Mouse (Mus musculus) large intestine, adult 2 months (tissue): ENCODE data around the gene Krtap5-1. TPM values are rescaled to one million over a fixed set of nuclear protein-coding genes. Genes with fewer than 3 reads are reported as not detected.
A peak's percentile ranks its signal among the peaks of the same experiment; 100 is the strongest.
"Not testable (repeated sequence)": the region's sequence is repeated elsewhere in the genome, so short reads cannot be mapped to it uniquely, and the experiment has no call there.

ENCODE experiments used
- DNase-seq: peaks from one replicate; pipeline ENCODE4 v3.0.0-alpha.2; 2012; ENCODE audit warnings: low read depth, low spot score
- WGBS: fragments of 180-500 bp; shearing (Covaris S2); methylation state at CpG from one replicate; pipeline ENCODE4 v1.1.7; 2018; 5-methylcytosine and 5-hydroxymethylcytosine counted together
- polyA plus RNA-seq: library from polyadenylated mRNA; depleted of rRNA; stranded (reverse); fragments of >200 nt; gene quantifications from 2 replicates; pipeline ENCODE4 v1.2.3, GENCODE M21; 2012; rRNA removed

Gene Krtap5-1
- polyA plus RNA-seq, result not detected in 2 replicates

DNA sequence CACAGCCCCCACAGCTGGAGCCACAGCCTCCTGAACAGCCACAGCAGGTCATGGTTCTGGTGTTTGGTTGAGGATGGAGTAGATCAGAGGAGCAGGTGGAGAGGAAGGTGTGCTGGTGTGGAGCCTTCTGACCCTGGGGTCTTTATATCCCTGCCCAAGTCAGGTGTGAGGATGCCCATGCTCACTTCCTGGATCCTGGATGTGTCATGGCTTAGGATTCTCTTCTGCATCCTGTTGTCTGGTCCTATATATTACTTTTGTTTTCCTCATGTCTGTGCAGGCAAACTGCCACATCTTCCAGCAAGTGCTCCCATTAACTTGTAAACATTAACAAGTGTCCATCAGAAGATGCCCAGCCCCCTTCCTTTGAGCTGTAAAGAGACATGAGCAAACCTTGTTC lies at the start of gene Krtap5-1:
Gene Krtap5-1, minus strand, starts transcription at position 101 of the 400 bp plus-strand sequence.
- DNase-seq, result not testable (repeated sequence)

DNA sequence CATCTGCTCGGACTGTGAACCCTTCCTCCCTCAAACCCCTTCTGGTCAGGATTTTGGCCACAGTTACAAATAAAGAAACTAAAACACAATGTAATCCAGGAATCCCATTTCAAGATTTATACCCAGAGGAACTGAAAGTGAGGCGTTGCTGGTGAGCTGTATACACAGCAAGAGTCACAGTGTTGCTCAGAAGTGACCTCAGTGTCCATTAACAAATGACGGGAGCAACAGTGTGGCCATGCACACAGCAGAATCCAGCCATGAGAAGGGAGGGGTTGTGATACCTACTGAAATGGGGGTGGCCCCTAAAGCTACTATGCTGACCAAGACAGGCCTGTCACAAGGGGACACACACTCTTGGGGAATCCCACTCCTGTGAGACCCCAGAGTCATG lies 45.3 kb upstream of the Krtap5-1 start:
- WGBS, result 69% methylated on average over 3 of the region's 3 CpGs
- no peak for DNase-seq

DNA sequence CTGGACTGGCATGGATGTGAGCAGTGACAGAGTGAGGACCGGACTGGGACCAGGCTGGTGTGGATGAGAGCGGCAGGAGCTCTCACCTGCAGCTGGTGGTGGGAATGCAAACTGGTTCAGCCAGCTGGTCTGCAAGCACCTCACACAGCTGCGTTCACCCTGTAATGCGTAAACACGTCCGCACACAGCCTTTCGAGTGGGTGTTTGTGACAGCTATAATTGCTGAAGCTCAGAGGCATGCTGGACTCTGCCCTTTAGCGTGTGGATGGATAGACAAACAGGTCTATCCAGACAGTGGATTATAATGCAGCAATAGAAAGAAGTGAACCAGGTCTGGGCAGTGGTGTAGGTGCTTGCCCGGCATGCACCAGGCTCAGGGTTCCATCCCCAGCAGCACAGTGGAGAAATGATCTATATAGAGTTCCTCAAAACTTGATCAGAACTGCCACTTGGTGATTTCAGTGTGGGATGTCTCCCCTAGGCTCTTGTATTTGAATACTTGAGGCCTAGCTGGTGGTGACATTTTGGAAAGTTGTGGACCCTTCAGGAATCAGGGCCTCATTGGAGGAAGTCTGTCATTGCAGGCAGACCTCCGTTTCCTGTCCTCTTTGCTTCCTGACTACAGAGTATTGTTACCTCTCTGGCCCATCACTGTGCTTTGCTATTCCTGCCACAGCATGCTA lies 44.8 kb upstream of the Krtap5-1 start:
- WGBS, result 31% methylated on average over 10 of the region's 10 CpGs

DNA sequence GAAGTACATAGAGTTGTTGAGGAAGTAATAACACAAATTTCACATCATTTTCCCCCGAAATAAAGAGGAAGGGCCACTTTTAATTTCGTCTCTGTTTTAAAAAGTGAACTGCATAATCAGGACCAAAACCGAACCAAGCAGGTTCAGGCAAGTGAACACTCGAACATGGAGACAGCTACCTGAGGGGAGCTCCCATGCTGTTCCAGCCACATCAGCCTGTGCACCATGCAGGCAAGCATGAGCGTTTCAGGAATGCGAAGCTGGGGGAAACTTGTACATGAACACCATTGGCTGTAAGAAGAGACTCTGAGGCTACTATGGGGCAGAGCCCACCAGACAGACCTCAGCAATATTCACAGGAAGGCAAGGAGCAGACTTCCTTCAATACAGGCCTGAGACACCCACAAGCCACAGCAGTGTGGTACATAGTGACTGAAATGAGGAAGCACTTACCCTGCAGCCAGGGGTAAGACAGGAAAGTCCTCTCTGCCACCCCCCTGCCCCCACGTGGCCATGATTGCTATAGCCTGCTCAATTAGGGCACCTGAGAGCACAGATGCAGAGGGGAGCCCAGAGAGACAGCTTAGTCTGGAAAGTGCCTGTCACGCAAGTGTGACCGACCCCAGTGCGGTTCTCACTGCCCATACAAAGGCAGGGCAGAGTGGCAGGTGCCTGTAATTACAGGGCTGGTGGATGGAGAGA lies 43.5 kb upstream of the Krtap5-1 start:
- no peak for DNase-seq

More for the DNA sequence above, 44.8 kb upstream of the Krtap5-1 start:
- DNase-seq, result no peak

DNA sequence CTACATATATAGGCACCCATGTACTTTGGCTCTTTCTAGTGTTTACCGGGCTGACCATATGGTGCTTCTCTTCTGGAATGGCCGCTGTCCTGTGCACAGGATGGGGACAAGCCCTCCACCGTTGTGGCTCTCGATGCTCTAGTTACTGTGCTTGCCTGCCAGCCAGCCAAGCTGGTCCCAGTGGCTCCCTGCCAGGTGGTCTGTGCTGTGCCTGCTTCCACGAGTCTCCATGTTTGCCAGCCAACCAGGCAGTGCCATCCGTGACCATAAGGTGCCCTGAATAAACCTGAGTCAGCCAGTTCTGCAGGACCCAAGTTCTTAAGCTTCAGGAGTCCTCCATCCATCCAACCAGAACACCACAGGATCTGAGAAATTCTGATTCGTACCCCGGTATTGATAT lies 38.2 kb upstream of the Krtap5-1 start:
- no peak for DNase-seq
- 82% methylated on average over 8 of the region's 8 CpGs for WGBS

More for the DNA sequence above, 43.5 kb upstream of the Krtap5-1 start:
- 63% methylated on average over 10 of the region's 10 CpGs for WGBS

DNA sequence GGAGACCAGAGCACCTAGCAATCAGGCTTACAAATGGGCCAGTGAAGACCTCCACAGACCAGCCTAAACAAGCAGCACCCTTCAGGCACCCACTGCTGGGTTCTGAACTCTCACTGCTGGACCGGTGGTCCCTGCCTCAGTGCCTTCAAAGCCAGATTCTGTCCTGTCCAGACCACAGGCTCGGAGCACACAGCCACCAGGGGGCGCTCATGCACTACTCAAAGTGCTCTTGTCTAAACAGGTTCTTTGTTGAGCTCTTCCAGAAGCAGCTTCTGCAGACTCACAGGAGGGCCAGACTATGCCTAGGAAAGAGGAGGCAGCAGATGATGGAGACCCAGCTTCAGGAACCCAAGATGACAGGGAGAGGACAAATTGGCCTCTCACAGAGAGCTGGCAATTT lies 37.3 kb upstream of the Krtap5-1 start:
- peak; percentile 55 for DNase-seq
- 1% methylated on average over 3 of the region's 3 CpGs for WGBS

DNA sequence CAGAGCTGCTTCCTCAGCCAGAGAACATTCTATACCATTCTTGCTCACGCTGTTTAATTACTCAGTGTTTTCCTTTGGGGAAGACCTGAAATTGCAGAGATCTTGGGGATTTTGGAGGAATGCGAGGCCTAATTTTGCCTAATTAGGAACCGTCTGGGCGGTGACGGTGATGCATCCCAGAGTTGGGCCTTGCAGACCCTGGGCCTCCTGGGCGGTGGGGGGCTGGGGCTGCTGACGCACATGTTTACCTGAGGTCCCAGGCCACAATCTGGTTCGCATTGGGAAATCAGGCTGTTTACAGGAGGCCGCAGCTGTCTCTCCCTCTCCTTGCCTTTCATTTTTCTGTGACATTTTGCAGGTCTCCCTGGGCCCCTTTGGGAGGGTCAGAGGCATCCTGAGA lies 35.8 kb upstream of the Krtap5-1 start:
- WGBS, result 90% methylated on average over 5 of the region's 9 CpGs
- not testable (repeated sequence) for DNase-seq

DNA sequence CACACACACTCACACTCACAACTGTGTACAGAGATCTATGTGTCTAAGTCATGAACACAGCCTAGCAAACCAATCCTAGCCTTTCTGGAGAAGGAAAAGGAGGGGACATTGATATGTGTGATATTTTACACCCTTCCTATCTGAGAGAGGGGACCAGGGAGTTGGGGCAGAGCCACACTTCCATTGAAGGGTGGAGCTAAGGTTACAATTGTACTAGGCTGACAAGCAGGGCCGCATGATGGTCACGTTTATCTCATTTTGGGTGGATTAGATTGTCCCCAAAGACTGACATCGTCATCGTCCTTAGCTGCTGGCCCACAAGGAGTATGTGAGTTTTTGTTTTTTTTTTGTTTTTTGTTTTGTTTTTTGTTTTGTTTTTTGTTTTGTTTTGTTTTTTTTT lies 34.4 kb upstream of the Krtap5-1 start:
- WGBS, result 87% methylated on average over 4 of the region's 4 CpGs

DNA sequence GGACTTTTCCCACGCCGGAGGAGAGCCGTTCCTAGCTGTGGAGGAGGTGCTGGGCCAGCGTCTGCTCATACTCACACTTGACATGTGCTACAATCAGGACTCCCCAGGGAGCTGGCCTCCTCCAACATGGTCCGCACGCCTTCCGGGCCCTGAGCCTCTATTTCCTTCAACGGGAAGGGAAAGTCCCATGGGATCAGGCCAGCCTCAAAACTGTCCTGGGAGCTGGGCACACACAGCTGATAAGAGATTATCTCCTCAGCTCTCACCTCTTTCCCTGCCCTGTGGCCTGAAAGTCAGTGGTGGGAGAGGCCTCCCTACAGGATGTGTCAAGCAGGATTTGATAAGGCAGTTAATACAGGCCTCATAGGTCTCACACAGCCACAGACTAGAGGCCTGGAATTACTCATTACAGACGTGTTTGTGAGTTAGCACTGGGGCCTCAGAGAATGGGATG lies 33.4 kb upstream of the Krtap5-1 start:
- 65% methylated on average over 9 of the region's 9 CpGs for WGBS

More for the DNA sequence above, 34.4 kb upstream of the Krtap5-1 start:
- no peak for DNase-seq

DNA sequence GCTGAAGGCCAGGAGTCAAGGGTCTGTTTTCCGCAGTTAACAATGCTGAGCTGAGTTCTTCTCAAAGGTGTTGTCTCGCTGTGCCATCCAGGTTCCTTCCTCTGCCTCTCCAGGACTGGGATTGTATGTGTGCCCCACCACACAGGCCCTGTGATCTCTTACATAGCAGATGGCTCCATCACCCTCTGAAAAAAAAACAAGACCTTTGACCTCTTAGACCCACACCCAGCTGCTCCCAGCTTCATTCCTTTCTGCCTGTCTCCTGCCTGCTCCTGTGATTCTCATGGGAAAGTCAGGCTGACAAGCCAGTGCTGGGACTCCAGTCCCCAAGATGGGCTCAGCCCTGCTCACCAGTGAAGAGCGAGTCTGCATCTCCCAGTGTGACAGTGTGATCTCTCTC lies 31.6 kb upstream of the Krtap5-1 start:
- 54% methylated on average over 3 of the region's 3 CpGs for WGBS
- DNase-seq, result no peak

More for the DNA sequence above, 33.4 kb upstream of the Krtap5-1 start:
- no peak for DNase-seq

DNA sequence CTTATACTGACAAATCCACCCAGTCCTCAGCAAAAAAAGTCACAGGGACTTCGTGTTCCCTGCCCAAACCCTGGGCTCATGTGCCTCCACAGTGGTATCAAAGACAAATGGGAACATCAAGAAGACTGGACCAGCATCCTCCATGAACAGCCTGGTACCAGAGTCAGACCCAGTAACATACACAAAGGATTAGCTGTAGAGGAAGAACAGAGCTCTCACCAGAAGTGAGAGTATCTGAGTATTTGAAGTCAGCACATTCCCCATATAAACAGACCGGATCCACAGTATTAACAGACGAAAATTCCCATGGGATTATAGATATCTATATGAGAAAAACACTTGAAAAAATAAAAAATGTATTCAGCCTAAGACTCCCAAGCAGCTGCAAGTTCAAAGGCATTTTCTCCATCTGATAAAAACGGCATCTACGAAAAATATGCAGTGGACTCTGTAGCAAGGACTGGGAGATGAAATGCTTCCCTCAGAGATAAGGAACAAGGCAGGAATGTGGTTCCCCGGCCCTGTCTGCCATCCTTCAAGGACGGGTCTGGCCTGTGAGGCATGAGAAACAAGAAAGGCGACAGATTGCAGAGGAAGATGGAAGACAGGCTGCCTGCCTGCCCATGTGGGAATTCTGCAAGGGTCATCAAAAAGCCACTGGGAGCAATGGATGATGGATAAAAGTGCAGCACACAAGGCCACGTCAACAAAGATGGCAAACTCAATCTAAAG lies 30.0 kb upstream of the Krtap5-1 start:
- WGBS, result 50% methylated on average over 9 of the region's 9 CpGs
- DNase-seq, result no peak

DNA sequence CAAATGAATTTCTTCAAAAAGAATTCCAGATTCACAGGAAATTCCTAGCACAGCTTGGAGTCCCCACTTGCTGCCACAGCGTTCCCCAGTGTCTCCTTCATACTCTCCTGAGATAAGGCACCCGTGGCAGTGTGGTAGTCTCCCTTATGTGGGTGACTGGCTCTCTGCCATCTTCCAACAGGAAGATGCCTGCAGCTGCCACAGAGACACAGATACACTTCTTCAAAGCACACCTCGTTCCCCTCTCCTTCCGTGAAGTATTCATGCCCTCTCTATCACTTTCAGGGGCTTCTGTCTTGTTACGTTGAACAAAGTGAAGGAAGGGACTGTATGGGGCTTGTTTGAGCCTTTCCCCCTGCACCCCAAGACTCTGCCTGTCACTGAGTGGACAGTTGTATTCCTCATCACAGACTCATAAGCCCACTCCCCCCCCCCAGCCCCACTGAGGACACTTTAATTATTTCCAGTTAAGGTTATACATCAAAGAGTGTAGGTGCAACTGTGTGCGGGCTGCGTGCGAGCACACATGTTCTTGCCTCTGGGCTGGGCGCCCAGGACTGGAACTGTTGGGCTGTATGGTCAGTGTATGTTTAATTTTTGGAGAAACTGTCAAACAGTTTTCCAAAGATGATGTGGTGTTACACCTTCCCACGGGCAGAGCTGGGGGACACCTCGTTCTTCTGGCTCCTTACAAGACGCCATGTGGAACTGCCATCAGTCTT lies 26.6 kb upstream of the Krtap5-1 start:
- DNase-seq, result no peak
- WGBS, result 83% methylated on average over 12 of the region's 12 CpGs

DNA sequence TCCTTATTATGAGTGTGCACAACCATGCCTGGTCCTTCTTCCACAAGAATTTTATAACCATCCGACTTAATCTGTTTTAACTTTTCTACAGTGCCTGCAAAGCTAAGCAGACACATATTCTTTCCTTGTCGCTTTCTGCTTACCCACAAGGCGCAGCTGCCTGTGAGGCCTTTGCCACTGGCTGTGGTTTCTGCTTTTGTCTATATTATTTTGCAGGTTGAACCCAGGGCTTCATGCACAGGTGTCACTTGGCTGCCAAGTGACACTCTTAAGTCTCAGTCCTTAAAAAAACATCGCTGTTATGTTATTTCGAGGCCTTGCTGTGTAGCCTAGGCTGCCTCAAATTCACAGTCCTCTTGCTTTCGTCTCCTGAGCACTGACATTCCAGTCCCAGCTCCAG lies 25.7 kb upstream of the Krtap5-1 start:
- 83% methylated on average over 6 of the region's 6 CpGs for WGBS
- DNase-seq, result no peak

DNA sequence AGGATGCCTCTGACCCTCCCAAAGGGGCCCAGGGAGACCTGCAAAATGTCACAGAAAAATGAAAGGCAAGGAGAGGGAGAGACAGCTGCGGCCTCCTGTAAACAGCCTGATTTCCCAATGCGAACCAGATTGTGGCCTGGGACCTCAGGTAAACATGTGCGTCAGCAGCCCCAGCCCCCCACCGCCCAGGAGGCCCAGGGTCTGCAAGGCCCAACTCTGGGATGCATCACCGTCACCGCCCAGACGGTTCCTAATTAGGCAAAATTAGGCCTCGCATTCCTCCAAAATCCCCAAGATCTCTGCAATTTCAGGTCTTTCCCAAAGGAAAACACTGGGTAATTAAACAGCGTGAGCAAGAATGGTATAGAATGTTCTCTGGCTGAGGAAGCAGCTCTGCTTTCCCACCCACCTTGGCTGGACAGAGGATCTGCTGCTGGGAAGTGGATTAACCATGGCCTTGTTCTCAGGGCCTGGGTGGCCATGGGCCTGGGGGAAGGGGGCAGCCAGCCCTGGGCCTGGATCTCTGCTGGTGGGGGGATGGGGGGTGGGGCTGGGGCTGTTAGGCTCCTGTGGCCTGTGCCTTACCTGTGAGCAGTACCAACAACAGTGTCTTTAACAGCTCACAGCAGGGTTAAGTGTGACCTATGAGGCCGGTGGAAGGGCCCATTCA lies 24.9 kb upstream of the Krtap5-1 start:
- 80% methylated on average over 7 of the region's 10 CpGs for WGBS

DNA sequence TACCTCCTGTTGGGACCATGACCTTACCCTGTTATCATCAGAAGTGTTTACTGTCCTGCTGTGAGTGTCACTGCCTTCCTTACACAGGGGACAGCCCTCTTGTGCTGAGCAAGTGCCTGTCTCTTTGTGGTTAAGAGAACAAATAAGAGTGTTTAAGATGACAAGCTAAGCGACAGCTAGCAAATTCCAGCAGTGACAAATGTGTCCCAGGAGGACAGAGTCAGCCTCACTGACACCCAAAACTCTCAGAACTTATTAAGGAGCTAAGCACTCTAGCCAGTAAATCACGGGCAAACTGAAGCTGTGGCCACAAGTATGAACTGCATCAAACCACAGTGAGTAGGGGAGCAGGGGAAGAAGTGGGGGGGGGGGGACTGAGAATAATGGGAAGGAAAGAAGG lies 24.0 kb upstream of the Krtap5-1 start:
- 40% methylated on average over 2 of the region's 2 CpGs for WGBS

More for the DNA sequence above, 24.9 kb upstream of the Krtap5-1 start:
- DNase-seq, result not testable (repeated sequence)

DNA sequence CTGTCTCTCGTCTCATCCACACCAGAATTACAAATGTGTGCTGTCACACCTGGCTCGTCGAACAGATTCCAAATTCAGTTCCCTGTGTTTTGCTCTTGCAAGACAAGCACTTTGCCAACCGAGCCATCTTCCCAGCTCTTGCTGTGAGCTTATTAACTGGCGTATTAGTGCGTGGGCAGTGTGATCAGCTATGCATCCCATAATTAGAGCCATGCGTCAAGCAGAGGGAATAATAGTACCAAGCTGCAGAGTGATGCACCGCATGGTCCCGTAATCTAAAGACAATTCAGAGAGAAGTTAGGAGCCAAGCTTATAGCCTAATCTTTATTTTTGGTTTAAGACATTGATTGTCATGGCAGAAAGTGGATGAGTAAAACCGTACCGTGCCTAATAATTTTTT lies 22.2 kb upstream of the Krtap5-1 start:
- no peak for DNase-seq
- WGBS, result 83% methylated on average over 11 of the region's 11 CpGs

More for the DNA sequence above, 24.0 kb upstream of the Krtap5-1 start:
- no peak for DNase-seq

DNA sequence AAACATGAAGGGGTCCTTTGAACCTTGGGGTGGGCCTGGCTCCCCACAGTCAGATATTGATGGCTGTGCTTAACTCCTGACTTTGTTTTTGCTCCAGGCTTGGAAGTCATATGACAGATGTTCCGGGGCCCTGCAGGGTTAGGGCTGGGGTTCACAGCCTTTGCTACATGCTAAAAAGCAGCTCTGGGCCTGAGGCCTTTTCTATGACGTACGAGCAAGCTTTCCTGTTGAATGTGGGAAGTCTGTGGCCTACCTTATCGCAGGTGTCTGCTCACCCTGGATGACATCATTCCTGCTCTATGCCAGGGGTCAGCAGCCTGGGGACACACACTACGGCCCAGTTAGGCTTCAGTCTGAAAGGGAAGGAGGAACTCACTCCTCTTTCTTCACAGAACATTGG lies 20.3 kb upstream of the Krtap5-1 start:
- WGBS, result 78% methylated on average over 5 of the region's 5 CpGs
- no peak for DNase-seq

DNA sequence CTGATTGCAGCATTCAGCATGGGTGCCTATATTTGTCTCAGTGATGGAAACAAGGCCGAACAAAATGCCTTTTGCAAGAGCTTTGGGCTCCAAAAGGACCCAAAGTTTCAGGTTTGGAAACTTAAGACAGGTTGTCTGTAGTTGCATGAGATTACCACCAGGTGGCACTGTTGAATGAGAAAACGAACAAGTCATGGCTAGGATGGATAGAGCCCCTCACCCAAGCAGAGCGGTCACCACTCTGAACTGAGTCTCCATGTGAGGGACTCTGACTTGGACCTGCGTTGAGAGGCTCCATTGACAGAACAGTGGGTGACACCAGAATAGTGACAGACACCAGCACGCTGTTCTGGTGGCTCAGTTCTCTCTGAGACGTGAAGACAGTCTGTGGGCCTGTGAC lies 19.6 kb upstream of the Krtap5-1 start:
- 42% methylated on average over 6 of the region's 6 CpGs for WGBS
- DNase-seq, result no peak

DNA sequence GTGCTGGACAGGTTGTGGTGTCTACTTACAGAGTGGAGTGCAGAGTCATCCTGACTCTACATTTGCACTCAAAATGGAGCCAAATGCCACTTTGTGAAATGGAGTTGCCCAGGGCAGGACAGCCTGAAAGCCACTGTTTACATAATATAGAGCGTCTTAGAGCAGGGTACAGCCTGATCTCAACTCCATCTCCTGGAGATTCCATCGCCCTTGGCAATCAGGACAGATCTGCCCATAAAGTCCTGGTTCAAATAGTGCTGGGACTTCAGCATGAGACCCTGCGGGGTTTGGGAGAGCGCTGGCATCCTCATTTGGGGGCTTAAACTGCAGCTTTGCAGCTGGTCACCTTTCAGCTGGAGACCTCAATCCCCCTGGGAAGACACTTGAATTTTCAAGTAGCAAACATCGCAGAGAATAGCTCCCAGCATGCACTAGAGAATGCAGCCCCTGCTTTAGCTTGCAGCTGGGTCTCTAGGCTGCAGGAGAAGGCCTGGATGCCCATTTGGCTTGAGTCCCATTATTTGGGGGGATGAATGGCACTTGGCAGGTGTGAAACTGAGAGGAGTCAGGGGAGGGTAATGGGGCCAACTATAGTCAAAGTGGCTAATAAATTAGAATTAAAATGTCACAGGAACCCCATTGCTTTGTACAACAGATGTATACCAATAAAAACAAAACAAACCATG lies 17.8 kb upstream of the Krtap5-1 start:
- WGBS, result 59% methylated on average over 5 of the region's 5 CpGs
- DNase-seq, result no peak
